Mouse (Mus musculus) heart, postnatal 0 days (tissue): Measurements from ENCODE around the gene Plcb3.
A peak's percentile ranks its signal among the peaks of the same experiment; 100 is the strongest.

Source experiments
- CTCF ChIP-seq: IDR thresholded peaks from 2 replicates; pipeline ENCODE4 v1.5.1; 2016; ENCODE audit warnings: antibody characterized with exemption, control low read depth, low read depth
- EP300 ChIP-seq: IDR thresholded peaks from 2 replicates; pipeline ENCODE4 v1.6.1; 2016; ENCODE audit warnings: antibody characterized with exemption, low read depth

DNA sequence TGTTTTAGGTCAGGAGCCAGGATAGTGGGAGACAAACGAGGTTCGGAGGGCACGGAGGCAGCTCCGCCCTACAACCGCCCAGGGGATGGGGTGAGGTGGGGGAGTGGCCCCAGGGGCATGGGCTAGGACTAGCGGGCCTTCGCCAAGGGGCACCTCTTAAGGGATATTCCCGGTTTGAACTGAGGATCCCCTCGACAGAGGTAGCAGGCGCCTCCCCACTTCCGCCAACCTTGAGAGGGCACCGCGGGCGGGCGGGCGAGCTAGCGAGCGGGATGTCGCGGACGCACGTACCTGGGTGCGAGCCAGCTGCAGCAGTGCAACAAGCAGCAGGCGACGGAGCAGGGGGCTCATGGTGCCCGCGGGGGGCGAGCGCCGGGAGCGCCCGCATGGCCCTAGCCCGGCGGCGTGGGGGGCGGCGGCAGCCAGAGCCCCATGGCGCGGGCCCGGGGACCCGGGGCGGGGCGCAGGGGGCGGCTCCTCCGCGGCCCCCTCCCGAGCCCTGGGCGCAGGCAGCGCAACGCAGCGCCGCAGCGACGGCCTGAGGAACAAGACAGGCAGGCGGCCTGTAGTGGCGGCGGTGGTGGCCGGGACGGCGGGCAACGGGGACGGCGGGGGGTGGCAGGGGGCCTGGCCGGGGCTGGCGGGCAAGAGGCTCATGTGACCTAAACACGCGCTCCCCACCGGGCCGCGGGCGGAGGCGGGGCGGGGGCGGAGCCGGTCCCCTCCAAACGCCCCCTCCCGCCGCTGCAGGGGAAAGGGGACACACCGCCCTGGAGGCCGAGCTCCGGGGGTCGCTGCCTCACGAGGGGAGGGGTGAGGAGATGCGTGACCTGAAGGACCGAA lies 11.0 kb upstream of the Plcb3 start, which contains the start of gene Vegfb:
- no peak for TF ChIP-seq CTCF
- TF ChIP-seq EP300: 0 out of 2 replicates have a peak, but pooled peaks have one; percentile 11
